Mouse (Mus musculus): Measurements from ENCODE around the gene Mthfd1l. TPM values are rescaled to one million over a fixed set of nuclear protein-coding genes. Genes with fewer than 3 reads are reported as not detected.

Mthfd1l gene
- polyA plus RNA-seq, 1 experiment = 53.6 TPM

DNA sequence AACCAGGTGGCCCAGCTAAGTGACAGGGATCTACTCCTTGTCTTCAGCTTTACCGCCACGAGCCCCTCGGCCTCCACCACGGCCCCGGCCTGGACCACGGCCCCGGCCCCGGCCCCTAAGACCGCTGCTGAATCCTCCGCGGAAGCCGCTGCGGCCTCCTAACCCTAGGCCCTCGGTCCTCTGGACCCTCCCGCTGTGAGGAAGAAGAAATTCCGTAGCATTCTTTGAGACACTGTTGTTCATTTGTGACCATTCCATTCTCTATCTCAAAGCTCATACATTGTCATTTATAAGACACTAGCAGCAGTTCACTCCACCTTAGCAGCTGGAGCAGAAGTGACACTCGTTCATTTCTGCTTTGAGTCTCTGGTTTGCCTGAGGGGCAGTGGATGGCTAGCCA lies 26.0 kb upstream of the Mthfd1l start:
- no peaks in the 10 kb centered on the region for H3K27me3 ChIP-seq (ENCODE audit: control insufficient read depth, insufficient read depth, low read length, poor library complexity, severe bottlenecking)
- TF ChIP-seq POLR2A (IDR thresholded peaks at IDR 0.05; ENCODE audit: insufficient read depth, low read length) (no peak), CTCF (IDR thresholded peaks at IDR 0.05; ENCODE audit: low read depth, low read length) (no peak), EP300 (IDR thresholded peaks at IDR 0.05; ENCODE audit: insufficient read depth, low read depth, low read length) (no peak)
- H3K9ac ChIP-seq (ENCODE audit: low read depth, poor library complexity, severe bottlenecking) = no peak overlapping the region
- no peak overlapping the region for H3K4me3 ChIP-seq (ENCODE audit: low read depth, low read length)
- no peak overlapping the region for H3K27ac ChIP-seq (ENCODE audit: insufficient read depth, low read length)
- peaks cover 4% of the 10 kb centered on the region for H3K4me1 ChIP-seq (ENCODE audit: control insufficient read depth, insufficient read depth, low read length)
- no peaks in the 10 kb centered on the region for H3K9me3 ChIP-seq (replicated peaks; ENCODE audit: control insufficient read depth, insufficient read depth, low read length, poor library complexity, severe bottlenecking)
- H3K36me3 ChIP-seq (ENCODE audit: control insufficient read depth, insufficient read depth, low read length, poor library complexity, severe bottlenecking) = peaks cover 8% of the 10 kb centered on the region

DNA sequence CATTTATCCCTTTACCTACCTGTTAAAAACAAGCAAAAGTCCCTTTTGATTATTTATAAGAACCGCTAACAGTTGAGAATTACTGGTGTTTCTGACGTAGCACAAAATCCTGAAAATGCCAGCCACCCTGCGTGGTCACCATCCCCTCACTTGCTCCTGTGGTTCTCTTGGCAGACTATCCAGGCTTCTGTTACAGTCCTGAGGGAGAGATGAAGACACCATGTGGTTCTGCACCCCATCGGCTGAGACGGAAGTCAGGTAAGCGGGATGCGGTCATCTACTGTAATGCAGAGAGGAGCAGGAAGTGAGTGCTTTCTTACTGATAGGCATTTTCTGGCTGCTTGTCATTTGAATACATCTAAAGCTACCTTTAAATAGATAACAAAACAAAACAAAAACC lies 25.6 kb upstream of the Mthfd1l start:
- H3K9me3 ChIP-seq (replicated peaks; ENCODE audit: control insufficient read depth, insufficient read depth, low read length, poor library complexity, severe bottlenecking) = no peaks in the 10 kb centered on the region

DNA sequence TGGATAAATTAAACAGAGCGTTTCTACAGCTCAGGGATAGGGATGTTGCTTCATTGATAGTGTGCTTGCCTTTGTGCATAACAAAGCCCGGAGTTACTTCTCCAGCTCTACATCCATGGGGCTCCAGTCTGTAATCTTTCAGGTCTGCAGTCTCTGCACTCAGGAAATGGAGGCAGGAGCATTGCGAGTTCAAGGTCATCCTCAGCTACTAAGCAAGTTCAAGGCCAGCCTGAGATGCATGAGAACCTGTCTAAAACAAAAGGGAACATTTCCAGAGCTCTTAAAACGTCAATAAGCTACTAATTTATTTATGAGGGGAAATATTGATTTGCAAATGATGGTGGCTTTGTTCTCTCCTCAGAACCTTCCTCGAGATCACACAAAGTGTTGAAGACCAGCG lies 23.6 kb upstream of the Mthfd1l start:
- no peaks in the 10 kb centered on the region for H3K27me3 ChIP-seq (ENCODE audit: control insufficient read depth, insufficient read depth, low read length, poor library complexity, severe bottlenecking)
- no peak overlapping the region for H3K4me3 ChIP-seq (ENCODE audit: low read depth, low read length)
- H3K9ac ChIP-seq (ENCODE audit: low read depth, poor library complexity, severe bottlenecking) = no peak overlapping the region
- no peaks in the 10 kb centered on the region for H3K4me1 ChIP-seq (ENCODE audit: control insufficient read depth, insufficient read depth, low read length)
- peaks cover 8% of the 10 kb centered on the region for H3K36me3 ChIP-seq (ENCODE audit: control insufficient read depth, insufficient read depth, low read length, poor library complexity, severe bottlenecking)
- TF ChIP-seq CTCF (IDR thresholded peaks at IDR 0.05; ENCODE audit: low read depth, low read length) (no peak), POLR2A (IDR thresholded peaks at IDR 0.05; ENCODE audit: insufficient read depth, low read length) (no peak), EP300 (IDR thresholded peaks at IDR 0.05; ENCODE audit: insufficient read depth, low read depth, low read length) (no peak)
- no peaks in the 10 kb centered on the region for H3K9me3 ChIP-seq (replicated peaks; ENCODE audit: control insufficient read depth, insufficient read depth, low read length, poor library complexity, severe bottlenecking)
- H3K27ac ChIP-seq (ENCODE audit: insufficient read depth, low read length) = no peak overlapping the region

More for the DNA sequence above, 25.6 kb upstream of the Mthfd1l start:
- no peak for TF ChIP-seq POLR2A (IDR thresholded peaks at IDR 0.05; ENCODE audit: insufficient read depth, low read length)
- peak; percentile 33; the same call in 1 of the 2 replicates for TF ChIP-seq EP300 (IDR thresholded peaks at IDR 0.05; ENCODE audit: insufficient read depth, low read depth, low read length)
- Histone ChIP-seq H3K9ac (ENCODE audit: low read depth, poor library complexity, severe bottlenecking) (no peak overlapping the region), H3K27me3 (ENCODE audit: control insufficient read depth, insufficient read depth, low read length, poor library complexity, severe bottlenecking) (no peaks in the 10 kb centered on the region), H3K27ac (ENCODE audit: insufficient read depth, low read length) (no peak overlapping the region), H3K36me3 (ENCODE audit: control insufficient read depth, insufficient read depth, low read length, poor library complexity, severe bottlenecking) (peaks cover 8% of the 10 kb centered on the region), H3K4me1 (ENCODE audit: control insufficient read depth, insufficient read depth, low read length) (peaks cover 3% of the 10 kb centered on the region), H3K4me3 (ENCODE audit: low read depth, low read length) (no peak overlapping the region)

DNA sequence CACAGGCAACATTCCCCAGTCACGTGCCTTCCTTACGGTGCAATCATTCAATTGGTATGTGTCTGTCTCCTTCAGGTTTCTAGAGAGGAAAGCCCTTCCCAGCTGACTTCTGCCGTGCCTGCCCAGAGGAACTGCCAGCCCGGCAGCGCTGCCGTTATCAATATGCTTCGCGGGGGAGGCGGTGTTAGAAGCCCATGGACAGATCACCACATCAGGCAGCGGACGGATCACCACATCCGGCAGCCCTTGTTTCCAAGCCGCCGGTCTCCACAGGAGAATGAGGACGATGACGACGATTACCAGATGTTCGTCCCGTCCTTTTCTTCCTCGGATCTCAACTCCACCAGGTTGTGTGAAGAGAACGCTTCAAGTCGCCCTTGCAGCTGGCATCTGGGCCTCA lies 16.4 kb upstream of the Mthfd1l start:
- no peak overlapping the region for H3K4me3 ChIP-seq (ENCODE audit: low read depth, low read length)
- H3K36me3 ChIP-seq (ENCODE audit: control insufficient read depth, insufficient read depth, low read length, poor library complexity, severe bottlenecking) = no peaks in the 10 kb centered on the region
- no peaks in the 10 kb centered on the region for H3K27me3 ChIP-seq (ENCODE audit: control insufficient read depth, insufficient read depth, low read length, poor library complexity, severe bottlenecking)
- TF ChIP-seq CTCF (IDR thresholded peaks at IDR 0.05; ENCODE audit: low read depth, low read length) (no peak), POLR2A (IDR thresholded peaks at IDR 0.05; ENCODE audit: insufficient read depth, low read length) (no peak), EP300 (IDR thresholded peaks at IDR 0.05; ENCODE audit: insufficient read depth, low read depth, low read length) (no peak)
- H3K9me3 ChIP-seq (replicated peaks; ENCODE audit: control insufficient read depth, insufficient read depth, low read length, poor library complexity, severe bottlenecking) = no peaks in the 10 kb centered on the region
- no peaks in the 10 kb centered on the region for H3K4me1 ChIP-seq (ENCODE audit: control insufficient read depth, insufficient read depth, low read length)
- no peak overlapping the region for H3K27ac ChIP-seq (ENCODE audit: insufficient read depth, low read length)
- H3K9ac ChIP-seq (ENCODE audit: low read depth, poor library complexity, severe bottlenecking) = no peak overlapping the region

DNA sequence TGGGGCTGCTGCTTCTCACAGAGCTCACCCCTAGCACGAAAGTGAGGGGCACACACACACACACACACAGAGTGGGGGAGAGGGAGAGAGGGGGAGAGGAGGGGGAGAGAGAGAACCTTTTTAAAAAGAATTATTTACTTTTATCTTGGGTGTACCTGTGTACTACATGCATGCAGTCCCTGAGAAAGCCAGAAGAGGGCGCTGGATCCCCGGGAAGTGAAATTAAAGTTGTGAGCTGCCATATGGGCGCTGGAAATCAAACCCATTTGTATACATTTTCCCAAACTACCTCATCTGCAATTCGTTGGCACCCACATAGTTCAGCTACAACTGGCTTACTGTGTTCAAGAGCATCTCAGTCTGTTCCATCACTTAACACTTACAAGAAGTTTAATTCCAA lies 14.3 kb upstream of the Mthfd1l start:
- H3K4me1 ChIP-seq (ENCODE audit: control insufficient read depth, insufficient read depth, low read length) = no peaks in the 10 kb centered on the region
- H3K27me3 ChIP-seq (ENCODE audit: control insufficient read depth, insufficient read depth, low read length, poor library complexity, severe bottlenecking) = no peaks in the 10 kb centered on the region
- no peak overlapping the region for H3K4me3 ChIP-seq (ENCODE audit: low read depth, low read length)
- H3K9me3 ChIP-seq (replicated peaks; ENCODE audit: control insufficient read depth, insufficient read depth, low read length, poor library complexity, severe bottlenecking) = no peaks in the 10 kb centered on the region
- TF ChIP-seq EP300 (IDR thresholded peaks at IDR 0.05; ENCODE audit: insufficient read depth, low read depth, low read length) = no peak
- TF ChIP-seq CTCF (IDR thresholded peaks at IDR 0.05; ENCODE audit: low read depth, low read length) = peak; percentile 47
- H3K9ac ChIP-seq (ENCODE audit: low read depth, poor library complexity, severe bottlenecking) = no peak overlapping the region
- H3K36me3 ChIP-seq (ENCODE audit: control insufficient read depth, insufficient read depth, low read length, poor library complexity, severe bottlenecking) = no peaks in the 10 kb centered on the region
- no peak overlapping the region for H3K27ac ChIP-seq (ENCODE audit: insufficient read depth, low read length)

DNA sequence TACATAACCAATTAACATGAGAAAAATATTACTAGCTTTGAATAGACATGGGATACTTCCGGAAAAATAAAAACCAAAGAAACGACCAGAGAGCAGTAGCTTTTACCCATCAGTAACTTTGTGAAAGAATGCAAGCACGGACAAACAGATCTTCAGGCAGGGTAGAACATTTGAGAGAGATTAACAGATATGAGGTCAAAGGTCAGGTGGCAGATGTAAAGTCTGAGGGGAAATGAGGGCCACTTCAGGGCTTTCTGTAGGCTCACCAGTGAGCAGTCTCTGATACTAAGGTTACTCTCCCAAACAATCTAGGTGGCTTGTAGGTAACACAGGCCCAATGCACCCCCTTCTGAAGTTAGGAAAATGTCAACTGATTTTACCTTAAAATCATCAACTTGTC lies 3.9 kb upstream of the Mthfd1l start:
- H3K9ac ChIP-seq (ENCODE audit: low read depth, poor library complexity, severe bottlenecking) = no peak overlapping the region
- H3K9me3 ChIP-seq (replicated peaks; ENCODE audit: control insufficient read depth, insufficient read depth, low read length, poor library complexity, severe bottlenecking) = no peaks in the 10 kb centered on the region
- no peak overlapping the region for H3K4me3 ChIP-seq (ENCODE audit: low read depth, low read length)
- H3K27me3 ChIP-seq (ENCODE audit: control insufficient read depth, insufficient read depth, low read length, poor library complexity, severe bottlenecking) = no peaks in the 10 kb centered on the region
- no peak overlapping the region for H3K27ac ChIP-seq (ENCODE audit: insufficient read depth, low read length)
- TF ChIP-seq EP300 (IDR thresholded peaks at IDR 0.05; ENCODE audit: insufficient read depth, low read depth, low read length) = no peak
- TF ChIP-seq CTCF (IDR thresholded peaks at IDR 0.05; ENCODE audit: low read depth, low read length) = no peak
- TF ChIP-seq POLR2A (IDR thresholded peaks at IDR 0.05; ENCODE audit: insufficient read depth, low read length) = no peak
- no peaks in the 10 kb centered on the region; the same call in 1 of the 2 replicates for H3K36me3 ChIP-seq (ENCODE audit: control insufficient read depth, insufficient read depth, low read length, poor library complexity, severe bottlenecking)
- peaks cover 3% of the 10 kb centered on the region for H3K4me1 ChIP-seq (ENCODE audit: control insufficient read depth, insufficient read depth, low read length)
